Mouse (Mus musculus): Measurements from ENCODE around the gene Neurl1a.

DNA sequence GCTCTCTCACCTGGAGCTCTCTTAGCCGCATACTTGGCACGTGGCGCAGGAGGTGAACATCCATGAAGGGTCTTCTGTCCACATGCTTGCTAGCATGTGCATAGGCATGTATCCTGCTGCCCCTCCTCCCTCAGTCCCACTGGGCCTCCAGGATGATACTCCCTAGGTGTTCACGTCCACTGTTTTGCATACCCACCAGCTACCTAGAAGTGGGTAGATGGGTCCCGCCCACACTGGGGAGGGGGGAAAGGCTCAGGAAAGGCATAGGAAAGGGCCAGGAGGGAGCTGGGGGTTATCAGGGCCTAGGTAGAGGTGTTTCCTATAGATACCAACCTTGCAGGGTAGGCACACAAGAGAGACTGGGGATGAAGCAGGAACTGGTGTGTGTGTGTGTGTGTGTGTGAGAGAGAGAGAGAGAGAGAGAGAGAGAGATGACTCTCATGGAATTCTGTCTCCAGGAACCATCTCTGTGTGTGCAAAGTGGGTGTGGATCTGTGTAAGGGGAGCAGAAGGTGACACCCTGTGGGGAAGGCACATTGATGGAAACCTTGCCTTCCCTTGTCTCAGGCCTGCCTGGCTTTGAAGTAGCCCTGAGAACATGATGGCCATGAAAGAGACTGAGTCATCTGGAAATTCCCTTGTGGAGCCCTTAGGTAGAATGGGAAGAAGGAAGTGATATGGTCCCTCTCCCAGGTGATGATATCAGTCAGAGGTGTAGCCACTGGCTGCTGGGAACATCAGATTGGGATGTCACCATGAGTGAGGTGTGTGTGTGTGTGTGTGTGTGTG, 53.7 kb downstream of the Neurl1a start:
- TF ChIP-seq CTCF (IDR thresholded peaks at IDR 0.05) = no peak
- TF ChIP-seq EP300 (IDR thresholded peaks at IDR 0.05) = no peak

Measured in lung, postnatal 0 days (tissue).